Comparison of ENCODE assay signal across 7 mouse cellular contexts in the genomic region with DNA sequence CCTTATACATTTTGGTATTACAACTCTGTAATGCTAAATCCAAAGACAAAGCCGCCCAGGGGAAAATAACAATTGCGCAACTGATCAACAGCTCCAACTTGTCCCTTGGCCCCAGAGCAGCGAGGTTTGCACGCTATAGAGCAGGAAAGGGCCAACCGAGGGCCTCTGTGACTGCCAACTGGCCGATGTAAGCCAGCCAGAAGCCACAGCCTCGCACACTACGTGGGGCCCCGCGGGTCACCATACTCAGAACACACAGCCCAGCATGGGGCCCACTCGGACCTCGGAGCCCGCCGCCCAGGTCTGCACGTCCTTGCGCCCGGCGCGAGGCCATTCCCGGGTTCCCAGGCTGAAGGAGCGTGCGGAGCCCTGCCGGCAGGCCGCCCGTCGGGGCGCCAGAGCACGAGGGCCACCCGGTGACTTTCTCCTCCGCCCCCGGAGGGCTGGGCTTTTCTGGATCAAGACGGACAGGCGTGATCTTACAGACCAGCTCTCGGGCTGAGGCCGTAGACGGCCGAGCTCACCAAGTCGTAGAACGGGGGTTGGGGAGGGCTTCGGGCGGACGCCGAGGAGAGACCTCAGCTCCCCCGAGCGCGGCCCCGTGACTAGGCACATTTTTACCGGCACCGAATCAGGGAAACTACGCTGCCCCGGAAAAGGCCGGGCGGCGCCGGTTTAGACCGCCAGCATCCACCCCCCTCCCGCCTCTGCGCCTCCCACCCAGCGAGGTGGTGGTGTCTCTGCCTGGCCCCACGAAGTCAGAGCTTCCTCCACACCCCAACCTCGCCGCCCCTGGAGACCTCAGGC. TPM values are rescaled to one million over a fixed set of nuclear protein-coding genes. Genes with fewer than 3 reads are reported as not detected.
A peak's percentile ranks its signal among the peaks of the same experiment; 100 is the strongest.
DNase-seq lines count a peak whose midpoint lies in the region; ATAC-seq and TF ChIP-seq lines count a peak whose summit lies in the region.

No protein-coding gene starts in this region.

- H3K4me1 ChIP-seq in embryonic facial prominence, embryonic 12.5 days: peaks cover 32% of the 10 kb centered on the region
- peaks cover 39% of the 10 kb centered on the region for H3K4me1 ChIP-seq in limb, embryonic 12.5 days (replicated peaks)
- peaks cover 25% of the 10 kb centered on the region for H3K4me1 ChIP-seq in midbrain, embryonic 15.5 days
- H3K4me1 ChIP-seq in spleen, adult 2 months (ENCODE audit: control insufficient read depth, insufficient read depth, insufficient read length): peaks cover 5% of the 10 kb centered on the region

- H3K36me3 ChIP-seq in embryonic facial prominence, embryonic 12.5 days: no peaks in the 10 kb centered on the region
- no peaks in the 10 kb centered on the region for H3K36me3 ChIP-seq in limb, embryonic 12.5 days
- H3K36me3 ChIP-seq in midbrain, embryonic 15.5 days (replicated peaks): no peaks in the 10 kb centered on the region
- no peaks in the 10 kb centered on the region for H3K36me3 ChIP-seq in spleen, adult 2 months (ENCODE audit: control insufficient read depth, insufficient read depth, low read length)

- peak overlapping the region; percentile 87 for H3K9ac ChIP-seq in embryonic facial prominence, embryonic 12.5 days
- peak overlapping the region; percentile 84 for H3K9ac ChIP-seq in limb, embryonic 12.5 days (replicated peaks)
- H3K9ac ChIP-seq in midbrain, embryonic 15.5 days: peak overlapping the region; percentile 50

- H3K9me3 ChIP-seq in embryonic facial prominence, embryonic 12.5 days: no peaks in the 10 kb centered on the region
- no peaks in the 10 kb centered on the region for H3K9me3 ChIP-seq in limb, embryonic 12.5 days
- H3K9me3 ChIP-seq in midbrain, embryonic 15.5 days: no peaks in the 10 kb centered on the region

- peak overlapping the region; percentile 94 for H3K4me3 ChIP-seq in embryonic facial prominence, embryonic 12.5 days
- peak overlapping the region; percentile 84 for H3K4me3 ChIP-seq in limb, embryonic 12.5 days (replicated peaks)
- H3K4me3 ChIP-seq in midbrain, embryonic 15.5 days: peak overlapping the region; percentile 51
- H3K4me3 ChIP-seq in spleen, adult 2 months (ENCODE audit: extremely low read depth, insufficient read depth, insufficient read length): peak overlapping the region; percentile 99

- peak; percentile 85 for ATAC-seq in embryonic facial prominence, embryonic 12.5 days (ENCODE audit: insufficient number of reproducible peaks, insufficient read depth, low FRiP score, low TSS enrichment)
- ATAC-seq in limb, embryonic 12.5 days (ENCODE audit: insufficient number of reproducible peaks, insufficient read depth, low FRiP score, low TSS enrichment, low read depth): peak; percentile 64
- ATAC-seq in midbrain, embryonic 15.5 days (replicated peaks): peak; percentile 87

- H3K27ac ChIP-seq in embryonic facial prominence, embryonic 12.5 days: peak overlapping the region; percentile 97
- peak overlapping the region; percentile 98 for H3K27ac ChIP-seq in limb, embryonic 12.5 days
- H3K27ac ChIP-seq in midbrain, embryonic 15.5 days: peak overlapping the region; percentile 75
- H3K27ac ChIP-seq in spleen, adult 2 months (ENCODE audit: insufficient read depth, low read length): peak overlapping the region; percentile 98

- peak; percentile 95 for DNase-seq in adrenal gland, postnatal 14 days
- peak; percentile 99 for DNase-seq in heart, adult 11 months
- DNase-seq in kidney, adult 18-20 months: peak; percentile 98
- peak; percentile 72 to 88 for DNase-seq in spleen, adult 2 months (ENCODE audit: low read depth in 1 of 2, low spot score in 2 of 2)

- TF ChIP-seq POLR2A in spleen, adult 2 months (IDR thresholded peaks at IDR 0.05; ENCODE audit: low read depth, low read length): peak; percentile 50

- no peak for TF ChIP-seq CTCF in spleen, adult 2 months (IDR thresholded peaks at IDR 0.05; ENCODE audit: extremely low read depth, insufficient read depth, insufficient read length, insufficient replicate concordance)

- under 1% methylated on average over 62 of the region's 62 CpGs for WGBS in embryonic facial prominence, embryonic 12.5 days
- under 1% methylated on average over 62 of the region's 62 CpGs for WGBS in limb, embryonic 12.5 days
- WGBS in midbrain, embryonic 15.5 days: under 1% methylated on average over 62 of the region's 62 CpGs
- under 1% methylated on average over 62 of the region's 62 CpGs for WGBS in spleen, adult 2 months

- peak overlapping the region; percentile 63 for H3K4me2 ChIP-seq in embryonic facial prominence, embryonic 12.5 days (replicated peaks)
- H3K4me2 ChIP-seq in limb, embryonic 12.5 days: peak overlapping the region; percentile 76
- H3K4me2 ChIP-seq in midbrain, embryonic 15.5 days: peak overlapping the region; percentile 70

- H3K27me3 ChIP-seq in embryonic facial prominence, embryonic 12.5 days: no peaks in the 10 kb centered on the region
- no peaks in the 10 kb centered on the region for H3K27me3 ChIP-seq in limb, embryonic 12.5 days
- H3K27me3 ChIP-seq in midbrain, embryonic 15.5 days (replicated peaks): peaks cover 3% of the 10 kb centered on the region; the same call in 1 of the 2 replicates
- H3K27me3 ChIP-seq in spleen, adult 2 months (ENCODE audit: control insufficient read depth, insufficient read depth, low read length): no peaks in the 10 kb centered on the region

RNA-seq across cellular contexts. Expression of a gene that starts 0.9 kb away (rescaled TPM):
- 93.6 and 103 TPM in 2 replicates for total RNA-seq in adrenal gland, postnatal 14 days (2021)
- polyA plus RNA-seq in embryonic facial prominence, embryonic 12.5 days (2016; fragmentation: Nextera tagmentation; extraction: Ambion mirVana): 33.2 and 36.2 TPM in 2 replicates
- polyA plus RNA-seq in limb, embryonic 12.5 days (2016; fragmentation: Nextera tagmentation; extraction: Ambion mirVana): 31.3 and 31.8 TPM in 2 replicates
- 11.5 and 12.3 TPM in 2 replicates for polyA plus RNA-seq in midbrain, embryonic 15.5 days (2015; fragmentation: Nextera tagmentation; extraction: Ambion mirVana)
- 20.0 and 23.9 TPM in 2 replicates for polyA plus RNA-seq in spleen, adult 2 months (2012; rRNA removed)

RNA-seq across cellular contexts. Expression of a gene that starts 44.5 kb away (rescaled TPM):
- 509 and 538 TPM in 2 replicates for total RNA-seq in adrenal gland, postnatal 14 days (2021)
- polyA plus RNA-seq in embryonic facial prominence, embryonic 12.5 days (2016; fragmentation: Nextera tagmentation; extraction: Ambion mirVana): 343 and 389 TPM in 2 replicates
- 393 and 427 TPM in 2 replicates for polyA plus RNA-seq in limb, embryonic 12.5 days (2016; fragmentation: Nextera tagmentation; extraction: Ambion mirVana)
- polyA plus RNA-seq in midbrain, embryonic 15.5 days (2015; fragmentation: Nextera tagmentation; extraction: Ambion mirVana): 179 and 194 TPM in 2 replicates
- polyA plus RNA-seq in spleen, adult 2 months (2012; rRNA removed): 12.4 and 15.7 TPM in 2 replicates

Comparison
In these comparisons a context has a peak if more than half of its experiments do, and no peak if none do; other contexts are left out.
1. Peak in every context shown above with its lines: DNase-seq, ATAC-seq, H3K4me3 ChIP-seq and H3K27ac ChIP-seq.
2. RNA of a gene that starts 44.5 kb away (polyA plus RNA-seq): 393 to 427 TPM in limb, embryonic 12.5 days, 343 to 389 TPM in embryonic facial prominence, embryonic 12.5 days and 179 to 194 TPM in midbrain, embryonic 15.5 days; 12.4 to 15.7 TPM in spleen, adult 2 months; every median in the first group is over 10 times any median in the second.